Comparison of ENCODE assay signal across 8 mouse cellular contexts in the genomic region with DNA sequence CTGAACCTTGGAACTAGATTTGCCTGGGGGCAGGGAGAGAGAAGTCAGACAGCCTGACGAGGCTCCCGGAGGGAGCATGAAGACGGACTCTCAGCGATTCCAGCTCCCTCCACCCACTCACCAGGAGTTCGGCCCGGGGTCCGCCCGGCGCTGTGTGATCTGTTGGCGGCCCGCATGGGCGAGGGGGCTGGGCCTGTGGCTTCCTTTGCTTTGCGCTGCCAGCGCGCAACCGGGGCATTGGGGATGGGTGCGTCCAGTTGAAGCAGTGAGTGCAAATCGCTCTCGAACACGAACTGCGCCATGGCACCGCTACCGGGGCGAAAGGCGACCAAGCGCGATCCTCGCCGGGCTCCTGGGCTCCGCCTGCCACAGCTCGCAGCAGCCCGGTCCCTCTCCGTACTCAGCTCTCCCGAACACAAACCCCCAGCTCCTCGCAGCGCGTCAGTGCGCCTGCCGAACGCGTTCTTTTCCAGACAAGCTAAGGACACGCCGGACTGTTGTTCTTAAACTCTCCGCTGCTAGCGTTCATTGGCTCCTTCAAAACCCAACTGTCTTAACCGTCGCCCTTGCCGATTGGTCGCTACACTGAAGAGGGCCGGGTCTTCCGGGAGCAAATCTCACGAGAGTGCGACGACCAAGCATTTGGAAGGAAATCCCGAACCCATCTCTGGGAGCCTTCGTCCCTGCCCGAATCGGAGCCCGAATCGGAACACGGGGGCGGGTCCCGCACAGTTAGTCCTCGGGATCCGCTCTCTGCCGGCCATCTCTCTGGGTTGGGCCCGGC. TPM values are rescaled to one million over a fixed set of nuclear protein-coding genes. Genes with fewer than 3 reads are reported as not detected.
DNase-seq lines count a peak whose midpoint lies in the region; ATAC-seq and TF ChIP-seq lines count a peak whose summit lies in the region.

A gene (minus strand): TSS at position 533 of the 784 bp plus-strand sequence.

- peak; percentile 94 for ATAC-seq in embryonic facial prominence, embryonic 13.5 days (ENCODE audit: insufficient number of reproducible peaks, insufficient read depth, low FRiP score, low TSS enrichment, low read depth)
- ATAC-seq in limb, embryonic 14.5 days (ENCODE audit: low FRiP score, low read depth) = peak; percentile 97
- ATAC-seq in midbrain, postnatal 0 days (ENCODE audit: low FRiP score) = peak; percentile 97

- peaks cover 35% of the 10 kb centered on the region for H3K4me1 ChIP-seq in embryonic facial prominence, embryonic 13.5 days
- H3K4me1 ChIP-seq in limb, embryonic 14.5 days (ENCODE audit: control insufficient read depth, insufficient read depth, low read length) = peaks cover 27% of the 10 kb centered on the region
- no peaks in the 10 kb centered on the region; the same call in 1 of the 2 replicates for H3K4me1 ChIP-seq in midbrain, postnatal 0 days (ENCODE audit: insufficient read depth, low read length)

- peak within 1 kb of the TSS; percentile 97 for H3K4me2 ChIP-seq in embryonic facial prominence, embryonic 13.5 days
- H3K4me2 ChIP-seq in limb, embryonic 14.5 days (replicated peaks; ENCODE audit: low read depth, low read length, severe bottlenecking) = peak within 1 kb of the TSS; percentile 96
- peak within 1 kb of the TSS; percentile 87 for H3K4me2 ChIP-seq in midbrain, postnatal 0 days (ENCODE audit: low read depth, low read length, poor library complexity, severe bottlenecking)

- no peaks in the 10 kb centered on the region for H3K27me3 ChIP-seq in embryonic facial prominence, embryonic 13.5 days
- no peaks in the 10 kb centered on the region for H3K27me3 ChIP-seq in limb, embryonic 14.5 days (ENCODE audit: control insufficient read depth, insufficient read depth, low read length)
- no peaks in the 10 kb centered on the region for H3K27me3 ChIP-seq in midbrain, postnatal 0 days (ENCODE audit: insufficient read depth, low read length)

- DNase-seq in 3134 (ENCODE audit: extremely low read depth, insufficient read length, low spot score) = peak; percentile 95
- peak; percentile 91 to 92 for DNase-seq in adrenal gland, postnatal 36 days
- DNase-seq in heart, adult 8-10 months (ENCODE audit: low spot score) = peak; percentile 93
- peak; percentile 90 for DNase-seq in kidney, adult 9 months
- peak; percentile 97 for DNase-seq in limb, embryonic 14.5 days (ENCODE audit: low spot score)
- peak; percentile 98 for DNase-seq in midbrain, postnatal 0 days (ENCODE audit: low spot score)
- DNase-seq in spleen, postnatal 14 days (ENCODE audit: low spot score in 2 of 2) = peak; percentile 77 to 79

- TF ChIP-seq CTCF in midbrain, postnatal 0 days (IDR thresholded peaks at IDR 0.05) = peak; percentile 21; the same call in 1 of the 2 replicates

- H3K4me3 ChIP-seq in embryonic facial prominence, embryonic 13.5 days = peak within 1 kb of the TSS; percentile 70
- H3K4me3 ChIP-seq in limb, embryonic 14.5 days (replicated peaks; ENCODE audit: low read length) = peak within 1 kb of the TSS; percentile 57
- H3K4me3 ChIP-seq in midbrain, postnatal 0 days (ENCODE audit: low read depth, low read length) = peak within 1 kb of the TSS; percentile 34

- WGBS in embryonic facial prominence, embryonic 13.5 days = under 1% methylated on average over 67 of the region's 67 CpGs
- under 1% methylated on average over 54 of the region's 67 CpGs for WGBS in limb, embryonic 14.5 days
- under 1% methylated on average over 67 of the region's 67 CpGs for WGBS in midbrain, postnatal 0 days

- peaks cover 35% of the 10 kb centered on the region for H3K36me3 ChIP-seq in embryonic facial prominence, embryonic 13.5 days
- H3K36me3 ChIP-seq in limb, embryonic 14.5 days (ENCODE audit: control insufficient read depth, insufficient read depth, low read length) = peaks cover 34% of the 10 kb centered on the region
- peaks cover 4% of the 10 kb centered on the region for H3K36me3 ChIP-seq in midbrain, postnatal 0 days (ENCODE audit: insufficient read depth, low read length)

- peak; percentile 52; the same call in 1 of the 2 replicates for TF ChIP-seq POLR2A in limb, embryonic 14.5 days (IDR thresholded peaks at IDR 0.05; ENCODE audit: borderline replicate concordance, extremely low read depth, insufficient read depth, insufficient read length)

- H3K27ac ChIP-seq in embryonic facial prominence, embryonic 13.5 days = peak within 1 kb of the TSS; percentile 92
- peak within 1 kb of the TSS; percentile 89 for H3K27ac ChIP-seq in limb, embryonic 14.5 days (replicated peaks; ENCODE audit: low read depth, low read length)
- H3K27ac ChIP-seq in midbrain, postnatal 0 days (ENCODE audit: low read depth, low read length) = peak within 1 kb of the TSS; percentile 79

- H3K9me3 ChIP-seq in embryonic facial prominence, embryonic 13.5 days = no peaks in the 10 kb centered on the region
- H3K9me3 ChIP-seq in limb, embryonic 14.5 days (ENCODE audit: control insufficient read depth, low read length) = no peaks in the 10 kb centered on the region
- no peaks in the 10 kb centered on the region for H3K9me3 ChIP-seq in midbrain, postnatal 0 days (ENCODE audit: low read length)

- H3K9ac ChIP-seq in embryonic facial prominence, embryonic 13.5 days = peak within 1 kb of the TSS; percentile 91
- H3K9ac ChIP-seq in limb, embryonic 14.5 days (ENCODE audit: low read depth, low read length, severe bottlenecking) = peak within 1 kb of the TSS; percentile 80
- H3K9ac ChIP-seq in midbrain, postnatal 0 days (replicated peaks; ENCODE audit: low read length, poor library complexity, severe bottlenecking) = peak within 1 kb of the TSS; percentile 59

RNA-seq across cellular contexts. Expression of the gene that starts here (rescaled TPM):
- 1 to 10 TPM; 7.6 to 8.5 TPM for total RNA-seq in adrenal gland, postnatal 36 days (2021)
- polyA plus RNA-seq in embryonic facial prominence, embryonic 13.5 days (2015; fragmentation: Nextera tagmentation; extraction: Ambion mirVana) = 225 and 247 TPM in 2 replicates
- total RNA-seq in heart, adult 8-10 months (2022) = 1 to 10 TPM in 3 of 4 experiments, under 1 TPM in 1; 0.47 to 1.4 (median 1.0) TPM
- 144 and 152 TPM in 2 replicates for polyA plus RNA-seq in limb, embryonic 14.5 days (2012; rRNA removed)
- 189 and 198 TPM in 2 replicates for polyA plus RNA-seq in limb, embryonic 14.5 days (2014; fragmentation: Nextera tagmentation; extraction: Ambion mirVana)
- 6.9 and 15.3 TPM in 2 replicates for total RNA-seq in midbrain, postnatal 0 days (2014; rRNA removed)
- 9.7 and 11.0 TPM in 2 replicates for polyA plus RNA-seq in midbrain, postnatal 0 days (2015; fragmentation: Nextera tagmentation; extraction: Ambion mirVana)

Comparison
In these comparisons a context has a peak if more than half of its experiments do, and no peak if none do; other contexts are left out.
1. Peak in every context shown above with its lines: DNase-seq, ATAC-seq, H3K4me3 ChIP-seq and H3K27ac ChIP-seq.
2. RNA of the gene that starts here (polyA plus RNA-seq): 225 to 247 TPM in embryonic facial prominence, embryonic 13.5 days and 144 to 198 TPM in limb, embryonic 14.5 days; 9.7 to 11.0 TPM in midbrain, postnatal 0 days; every median in the first group is over 10 times any median in the second.